Mouse (Mus musculus): ENCODE results near the gene Slc29a4. TPM values are rescaled to one million over a fixed set of nuclear protein-coding genes. Genes with fewer than 3 reads are reported as not detected.

Slc29a4 gene
- total and polyA plus RNA-seq, 2 experiments = 0.04 TPM; not detected in 1

GRCm38 (mm10) chr5:142696865-142697264 is 4.6 kb downstream of the Slc29a4 start:
- WGBS = 84% methylated on average over 6 of the region's 6 CpGs
- H3K4me3 ChIP-seq (ENCODE audit: insufficient read depth, low read depth, low read length) = no peak overlapping the region
- peaks cover 6% of the 10 kb centered on the region for H3K27me3 ChIP-seq (ENCODE audit: control insufficient read depth, insufficient read depth, low read length)
- TF ChIP-seq CTCF (IDR thresholded peaks at IDR 0.05; ENCODE audit: low read depth, low read length) (no peak), POLR2A (IDR thresholded peaks at IDR 0.05; ENCODE audit: extremely low read depth, insufficient read depth, low read length) (no peak)
- H3K4me1 ChIP-seq (ENCODE audit: control insufficient read depth, insufficient read depth, low read length) = no peaks in the 10 kb centered on the region
- no peaks in the 10 kb centered on the region for H3K79me2 ChIP-seq (ENCODE audit: control insufficient read depth, insufficient read depth, low read length)
- DNase-seq (ENCODE audit: extremely low read depth, low read depth, low spot score) = no peak
- no peak overlapping the region for H3K27ac ChIP-seq (replicated peaks; ENCODE audit: insufficient read depth, low read depth, low read length)
- no peak overlapping the region for H3K9ac ChIP-seq (ENCODE audit: low read depth, low read length)
- no peaks in the 10 kb centered on the region for H3K36me3 ChIP-seq (ENCODE audit: control insufficient read depth, insufficient read depth, low read length)

DNA sequence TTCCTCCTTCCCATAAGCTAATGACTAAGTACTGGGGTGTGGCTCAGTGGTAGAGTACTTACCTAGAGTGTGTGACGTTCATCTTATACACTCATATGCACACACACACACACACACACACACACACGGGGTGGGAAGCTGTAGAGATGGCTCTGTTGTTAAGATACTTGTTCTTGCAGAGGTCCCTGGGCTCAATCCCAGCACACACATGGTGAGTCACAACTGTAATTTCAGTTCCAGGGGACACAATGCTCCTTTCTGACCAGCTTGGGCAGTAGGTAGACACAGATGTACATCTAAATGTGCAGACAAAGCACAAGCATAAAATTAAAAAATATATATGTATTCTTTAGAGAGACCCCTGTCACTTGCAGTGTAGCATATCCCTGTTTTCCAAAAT is 5.4 kb downstream of the Slc29a4 start:
- H3K27me3 ChIP-seq (ENCODE audit: control insufficient read depth, insufficient read depth, low read length) = peaks cover 14% of the 10 kb centered on the region
- H3K4me1 ChIP-seq (ENCODE audit: control insufficient read depth, insufficient read depth, low read length) = peaks cover 3% of the 10 kb centered on the region; the same call in 1 of the 2 replicates
- no peaks in the 10 kb centered on the region for H3K79me2 ChIP-seq (ENCODE audit: control insufficient read depth, insufficient read depth, low read length)
- H3K9ac ChIP-seq (ENCODE audit: low read depth, low read length) = no peak overlapping the region
- 54% methylated on average over 2 of the region's 2 CpGs for WGBS
- no peak for DNase-seq (ENCODE audit: extremely low read depth, low read depth, low spot score)
- H3K27ac ChIP-seq (replicated peaks; ENCODE audit: insufficient read depth, low read depth, low read length) = no peak overlapping the region
- TF ChIP-seq CTCF (IDR thresholded peaks at IDR 0.05; ENCODE audit: low read depth, low read length) (no peak), POLR2A (IDR thresholded peaks at IDR 0.05; ENCODE audit: extremely low read depth, insufficient read depth, low read length) (no peak)
- no peaks in the 10 kb centered on the region for H3K36me3 ChIP-seq (ENCODE audit: control insufficient read depth, insufficient read depth, low read length)
- no peak overlapping the region for H3K4me3 ChIP-seq (ENCODE audit: insufficient read depth, low read depth, low read length)

GRCm38 (mm10) chr5:142700842-142701589 is 8.7 kb downstream of the Slc29a4 start:
- WGBS = 12% methylated on average over 15 of the region's 15 CpGs
- Histone ChIP-seq H3K27me3 (ENCODE audit: control insufficient read depth, insufficient read depth, low read length) (peaks cover 21% of the 10 kb centered on the region), H3K4me3 (ENCODE audit: insufficient read depth, low read depth, low read length) (no peak overlapping the region), H3K9ac (ENCODE audit: low read depth, low read length) (no peak overlapping the region), H3K27ac (replicated peaks; ENCODE audit: insufficient read depth, low read depth, low read length) (no peak overlapping the region), H3K79me2 (ENCODE audit: control insufficient read depth, insufficient read depth, low read length) (no peaks in the 10 kb centered on the region), H3K4me1 (ENCODE audit: control insufficient read depth, insufficient read depth, low read length) (peaks cover 3% of the 10 kb centered on the region; the same call in 1 of the 2 replicates), H3K36me3 (ENCODE audit: control insufficient read depth, insufficient read depth, low read length) (no peaks in the 10 kb centered on the region)
- no peak for DNase-seq (ENCODE audit: extremely low read depth, low read depth, low spot score)
- TF ChIP-seq CTCF (IDR thresholded peaks at IDR 0.05; ENCODE audit: low read depth, low read length) (no peak), POLR2A (IDR thresholded peaks at IDR 0.05; ENCODE audit: extremely low read depth, insufficient read depth, low read length) (no peak)

- Histone ChIP-seq H3K4me1 (ENCODE audit: control insufficient read depth, insufficient read depth, low read length) (peaks cover 3% of the 10 kb centered on the region; the same call in 1 of the 2 replicates), H3K36me3 (ENCODE audit: control insufficient read depth, insufficient read depth, low read length) (no peaks in the 10 kb centered on the region), H3K4me3 (ENCODE audit: insufficient read depth, low read depth, low read length) (peak overlapping the region; percentile 29; the same call in 1 of the 2 replicates), H3K9ac (ENCODE audit: low read depth, low read length) (peak overlapping the region; percentile 8; the same call in 1 of the 2 replicates), H3K27ac (replicated peaks; ENCODE audit: insufficient read depth, low read depth, low read length) (no peak overlapping the region), H3K79me2 (ENCODE audit: control insufficient read depth, insufficient read depth, low read length) (no peaks in the 10 kb centered on the region), H3K27me3 (ENCODE audit: control insufficient read depth, insufficient read depth, low read length) (peaks cover 21% of the 10 kb centered on the region)
- no peak for TF ChIP-seq POLR2A (IDR thresholded peaks at IDR 0.05; ENCODE audit: extremely low read depth, insufficient read depth, low read length)
- TF ChIP-seq CTCF (IDR thresholded peaks at IDR 0.05; ENCODE audit: low read depth, low read length) = no peak
- no peak for DNase-seq (ENCODE audit: extremely low read depth, low read depth, low spot score)
- WGBS = 4% methylated on average over 53 of the region's 72 CpGs
Measured at GRCm38 (mm10) chr5:142701651-142702510, 9.6 kb downstream of the Slc29a4 start.

GRCm38 (mm10) chr5:142702511-142703138 is 10.3 kb downstream of the Slc29a4 start:
- H3K4me1 ChIP-seq (ENCODE audit: control insufficient read depth, insufficient read depth, low read length) = peaks cover 3% of the 10 kb centered on the region; the same call in 1 of the 2 replicates
- no peak overlapping the region; the same call in 1 of the 2 replicates for H3K9ac ChIP-seq (ENCODE audit: low read depth, low read length)
- WGBS = 24% methylated on average over 18 of the region's 18 CpGs
- no peak for DNase-seq (ENCODE audit: extremely low read depth, low read depth, low spot score)
- TF ChIP-seq POLR2A (IDR thresholded peaks at IDR 0.05; ENCODE audit: extremely low read depth, insufficient read depth, low read length) (no peak), CTCF (IDR thresholded peaks at IDR 0.05; ENCODE audit: low read depth, low read length) (no peak)
- peaks cover 21% of the 10 kb centered on the region for H3K27me3 ChIP-seq (ENCODE audit: control insufficient read depth, insufficient read depth, low read length)
- H3K27ac ChIP-seq (replicated peaks; ENCODE audit: insufficient read depth, low read depth, low read length) = no peak overlapping the region
- no peaks in the 10 kb centered on the region for H3K36me3 ChIP-seq (ENCODE audit: control insufficient read depth, insufficient read depth, low read length)
- peak overlapping the region; percentile 29; the same call in 1 of the 2 replicates for H3K4me3 ChIP-seq (ENCODE audit: insufficient read depth, low read depth, low read length)
- H3K79me2 ChIP-seq (ENCODE audit: control insufficient read depth, insufficient read depth, low read length) = no peaks in the 10 kb centered on the region

Data from liver, adult 2 months (tissue).